Mouse (Mus musculus): ENCODE measurements around the gene Zdhhc16. TPM values are rescaled to one million over a fixed set of nuclear protein-coding genes. Genes with fewer than 3 reads are reported as not detected.
"Not testable (repeated sequence)": the region's sequence is repeated elsewhere in the genome, so short reads cannot be mapped to it uniquely, and the experiment has no call there.

Zdhhc16 gene
- polyA plus RNA-seq, 1 experiment from 2014 or later, result 79.2 TPM

- ATAC-seq (ENCODE audit: low FRiP score, low read depth), result no peak
- Histone ChIP-seq H3K4me3 (no peak overlapping the region), H3K36me3 (no peaks in the 10 kb centered on the region), H3K27me3 (replicated peaks) (no peaks in the 10 kb centered on the region), H3K4me2 (replicated peaks) (no peak overlapping the region), H3K27ac (no peak overlapping the region), H3K9ac (no peak overlapping the region), H3K4me1 (no peaks in the 10 kb centered on the region), H3K9me3 (no peaks in the 10 kb centered on the region)
- WGBS, result 72% methylated on average over 6 of the region's 6 CpGs
Measured at GRCm38 (mm10) chr19:41906311-41907078, 26.8 kb upstream of the Zdhhc16 start.

DNA sequence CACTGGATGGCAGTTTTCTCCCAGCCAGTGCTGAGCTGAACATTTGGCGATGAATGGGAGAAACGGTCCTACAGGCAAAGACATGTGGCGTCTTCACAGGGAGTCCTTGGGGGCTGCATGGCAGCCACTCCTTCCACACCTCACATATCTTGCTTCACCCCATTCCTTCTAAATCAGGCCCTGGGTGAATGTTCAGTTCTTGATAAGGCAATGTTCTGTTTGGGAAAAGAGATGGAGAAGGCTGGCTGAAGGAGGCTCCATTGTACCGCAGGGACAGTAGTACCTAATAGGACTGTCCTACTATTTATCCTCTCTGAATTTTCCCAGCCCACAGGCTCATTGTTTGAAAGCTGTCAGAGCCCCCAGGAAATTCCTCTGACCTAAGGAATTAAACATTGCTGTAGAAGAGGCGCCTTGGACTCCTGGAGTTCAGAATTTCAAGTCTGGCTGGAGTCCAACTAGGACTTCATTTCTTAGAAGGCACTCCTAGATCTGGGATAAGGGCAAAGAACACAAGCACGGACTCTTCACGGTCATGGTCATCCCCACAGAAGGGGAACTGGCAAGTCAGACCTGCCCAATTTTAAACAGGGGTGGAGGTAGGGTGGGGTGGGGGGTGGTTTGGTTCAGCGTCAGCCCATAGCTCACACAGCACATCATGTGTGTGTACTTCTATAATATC lies 26.1 kb upstream of the Zdhhc16 start:
- H3K27me3 ChIP-seq (replicated peaks), result no peaks in the 10 kb centered on the region
- WGBS, result 64% methylated on average over 8 of the region's 8 CpGs
- no peak overlapping the region for H3K9ac ChIP-seq
- no peaks in the 10 kb centered on the region for H3K4me1 ChIP-seq
- H3K4me2 ChIP-seq (replicated peaks), result no peak overlapping the region
- no peak for ATAC-seq (ENCODE audit: low FRiP score, low read depth)
- H3K27ac ChIP-seq, result no peak overlapping the region
- H3K4me3 ChIP-seq, result no peak overlapping the region
- no peaks in the 10 kb centered on the region for H3K9me3 ChIP-seq
- H3K36me3 ChIP-seq, result no peaks in the 10 kb centered on the region

DNA sequence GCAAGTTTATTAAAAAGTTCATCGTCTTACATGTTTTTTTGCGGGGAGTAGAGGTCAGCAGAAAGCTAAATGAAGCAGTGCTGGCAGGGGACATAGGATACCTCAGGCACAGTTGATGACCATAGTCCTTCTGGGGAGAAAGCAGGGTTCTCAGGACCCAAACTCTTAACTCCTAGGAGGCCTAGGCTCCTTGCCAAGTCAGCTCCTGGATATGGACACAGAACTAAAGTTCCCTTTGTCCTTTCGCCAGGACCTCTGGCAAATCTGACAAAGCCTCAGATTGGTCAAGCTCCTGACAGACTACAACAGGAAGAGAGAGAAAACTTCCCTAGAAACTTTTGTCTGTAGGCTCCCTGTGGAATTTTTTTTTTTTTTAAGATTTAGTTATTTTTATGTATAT lies 24.5 kb upstream of the Zdhhc16 start:
- Histone ChIP-seq H3K36me3 (no peaks in the 10 kb centered on the region), H3K9ac (no peak overlapping the region), H3K4me2 (replicated peaks) (no peak overlapping the region), H3K4me3 (no peak overlapping the region), H3K9me3 (no peaks in the 10 kb centered on the region), H3K4me1 (peaks cover 12% of the 10 kb centered on the region), H3K27me3 (replicated peaks) (no peaks in the 10 kb centered on the region), H3K27ac (no peak overlapping the region)
- 88% methylated on average over 3 of the region's 3 CpGs for WGBS
- no peak for ATAC-seq (ENCODE audit: low FRiP score, low read depth)

- ATAC-seq (ENCODE audit: low FRiP score, low read depth), result no peak
- Histone ChIP-seq H3K4me2 (replicated peaks) (no peak overlapping the region), H3K27me3 (replicated peaks) (no peaks in the 10 kb centered on the region), H3K27ac (no peak overlapping the region), H3K4me3 (no peak overlapping the region), H3K9ac (no peak overlapping the region), H3K4me1 (peaks cover 18% of the 10 kb centered on the region), H3K36me3 (no peaks in the 10 kb centered on the region), H3K9me3 (no peaks in the 10 kb centered on the region)
- WGBS, result over 99% methylated on average over 2 of the region's 2 CpGs
Measured at GRCm38 (mm10) chr19:41910396-41910795, 22.9 kb upstream of the Zdhhc16 start.

DNA sequence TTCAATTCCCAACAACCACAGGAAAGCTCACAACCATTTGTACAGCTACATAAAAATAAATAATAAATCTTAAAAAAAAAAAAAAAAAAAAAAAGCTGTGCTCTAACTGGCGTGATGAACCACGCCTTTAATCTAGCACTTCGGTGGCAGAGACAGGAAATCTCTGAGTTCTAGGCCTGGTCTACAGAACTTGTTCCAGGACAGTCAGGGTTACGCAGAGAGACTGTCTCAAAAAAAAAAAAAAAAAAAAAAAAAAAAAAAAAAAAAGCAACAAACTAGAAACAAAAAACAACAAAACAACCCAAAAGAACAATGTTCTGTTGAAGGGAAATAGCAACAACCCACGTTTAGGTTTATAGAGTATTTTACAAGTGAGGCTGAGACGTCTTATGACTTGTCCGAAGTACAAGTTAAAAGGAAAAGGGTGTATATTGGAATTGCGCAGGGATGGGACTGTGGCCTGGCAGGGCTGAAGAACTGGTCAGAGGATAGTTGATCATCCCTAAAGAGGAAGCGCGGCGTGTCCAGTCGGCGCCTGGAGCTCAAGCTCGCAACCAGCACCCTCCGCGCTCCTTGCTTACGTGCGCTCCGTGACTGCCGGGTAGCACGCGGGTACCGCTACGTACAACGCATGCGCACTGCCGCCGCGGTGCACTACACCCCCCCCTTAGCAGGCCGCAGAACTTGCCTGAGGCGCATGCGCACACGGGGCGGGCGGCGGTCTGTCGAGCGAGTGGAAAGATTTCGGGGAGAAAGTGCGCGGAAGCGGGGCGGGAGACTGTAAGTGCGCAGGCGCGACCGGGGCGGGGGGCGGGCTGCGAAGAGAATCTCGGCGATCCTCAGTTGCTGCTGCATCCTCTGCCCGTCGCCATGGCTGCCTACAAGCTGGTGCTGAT lies 21.9 kb upstream of the Zdhhc16 start, which contains the start of gene Pgam1:
Gene Pgam1 (plus strand): TSS at position 746 of the 896 bp plus-strand sequence.
- no peaks in the 10 kb centered on the region for H3K27me3 ChIP-seq (replicated peaks)
- H3K27ac ChIP-seq, result peak within 1 kb of the TSS; percentile 59
- peak within 1 kb of the TSS; percentile 86 for H3K9ac ChIP-seq
- peak; percentile 93 for ATAC-seq (ENCODE audit: low FRiP score, low read depth)
- H3K4me2 ChIP-seq (replicated peaks), result peak within 1 kb of the TSS; percentile 68
- H3K4me3 ChIP-seq, result peak within 1 kb of the TSS; percentile 88
- H3K36me3 ChIP-seq, result peaks cover 8% of the 10 kb centered on the region
- H3K4me1 ChIP-seq, result peaks cover 18% of the 10 kb centered on the region
- WGBS, result 6% methylated on average over 54 of the region's 54 CpGs
- no peaks in the 10 kb centered on the region for H3K9me3 ChIP-seq

GRCm38 (mm10) chr19:41912121-41913080 lies 20.9 kb upstream of the Zdhhc16 start:
- under 1% methylated on average over 53 of the region's 53 CpGs for WGBS
- no peaks in the 10 kb centered on the region for H3K27me3 ChIP-seq (replicated peaks)
- H3K9ac ChIP-seq, result peak overlapping the region; percentile 86
- peak; percentile 78 for ATAC-seq (ENCODE audit: low FRiP score, low read depth)
- H3K4me1 ChIP-seq, result peaks cover 18% of the 10 kb centered on the region
- H3K27ac ChIP-seq, result peak overlapping the region; percentile 59; the same call in 1 of the 2 replicates
- H3K36me3 ChIP-seq, result peaks cover 18% of the 10 kb centered on the region
- H3K4me3 ChIP-seq, result peak overlapping the region; percentile 88
- H3K4me2 ChIP-seq (replicated peaks), result peak overlapping the region; percentile 68
- no peaks in the 10 kb centered on the region for H3K9me3 ChIP-seq

GRCm38 (mm10) chr19:41913774-41914591 lies 19.3 kb upstream of the Zdhhc16 start:
- WGBS, result 51% methylated on average over 6 of the region's 6 CpGs
- Histone ChIP-seq H3K9me3 (no peaks in the 10 kb centered on the region), H3K4me3 (peak overlapping the region; percentile 88), H3K36me3 (peaks cover 24% of the 10 kb centered on the region), H3K27me3 (replicated peaks) (no peaks in the 10 kb centered on the region), H3K9ac (peak overlapping the region; percentile 86), H3K4me2 (replicated peaks) (peak overlapping the region; percentile 68), H3K27ac (no peak overlapping the region), H3K4me1 (peaks cover 18% of the 10 kb centered on the region)
- ATAC-seq (ENCODE audit: low FRiP score, low read depth), result no peak

DNA sequence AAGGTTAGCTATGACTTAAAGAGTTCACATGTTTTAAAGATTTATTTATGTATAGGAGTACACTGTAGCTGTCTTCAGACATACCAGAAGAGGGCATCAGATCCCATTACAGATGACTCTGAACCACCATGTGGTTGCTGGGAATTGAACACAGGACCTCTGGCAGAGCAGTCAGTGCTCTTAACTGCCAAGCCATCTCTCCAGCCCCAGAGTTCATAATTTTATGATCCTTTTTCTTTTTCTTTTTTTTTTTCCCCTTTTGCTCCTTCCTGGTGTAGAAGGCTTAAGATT lies 18.7 kb upstream of the Zdhhc16 start:
- ATAC-seq (ENCODE audit: low FRiP score, low read depth); H3K27me3 ChIP-seq (replicated peaks); H3K4me3 ChIP-seq; H3K27ac ChIP-seq; H3K9me3 ChIP-seq; H3K9ac ChIP-seq: not testable (repeated sequence)
- Histone ChIP-seq H3K4me2 (replicated peaks) (peak overlapping the region; percentile 68; the same call in 1 of the 2 replicates), H3K36me3 (peaks cover 30% of the 10 kb centered on the region), H3K4me1 (peaks cover 18% of the 10 kb centered on the region)

DNA sequence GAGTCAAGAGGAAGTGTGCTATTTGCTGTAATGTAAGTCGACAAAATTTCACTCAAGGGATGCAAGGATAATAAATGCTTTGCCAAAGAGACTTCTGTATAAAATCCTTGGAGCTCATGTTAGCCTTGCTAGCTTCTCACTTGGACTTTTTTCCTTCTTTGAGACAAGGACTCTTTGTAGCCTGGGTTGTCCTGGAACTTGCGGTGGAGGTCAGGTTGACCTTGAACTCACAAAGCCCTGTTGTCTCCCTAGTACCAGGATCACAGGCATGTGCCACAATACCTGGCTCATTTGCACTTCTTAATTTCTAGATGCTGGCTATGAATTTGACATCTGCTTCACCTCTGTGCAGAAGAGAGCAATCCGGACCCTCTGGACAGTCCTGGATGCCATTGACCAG lies 18.0 kb upstream of the Zdhhc16 start:
- H3K4me2 ChIP-seq (replicated peaks), result no peak overlapping the region
- H3K9me3 ChIP-seq, result no peaks in the 10 kb centered on the region
- H3K4me3 ChIP-seq, result no peak overlapping the region
- peaks cover 36% of the 10 kb centered on the region for H3K36me3 ChIP-seq
- H3K9ac ChIP-seq, result no peak overlapping the region
- H3K27ac ChIP-seq, result no peak overlapping the region
- H3K4me1 ChIP-seq, result peaks cover 18% of the 10 kb centered on the region
- WGBS, result 93% methylated on average over 3 of the region's 3 CpGs
- H3K27me3 ChIP-seq (replicated peaks), result no peaks in the 10 kb centered on the region
- ATAC-seq (ENCODE audit: low FRiP score, low read depth), result no peak

GRCm38 (mm10) chr19:41916853-41917252 lies 16.4 kb upstream of the Zdhhc16 start:
- Histone ChIP-seq H3K4me2 (replicated peaks) (no peak overlapping the region), H3K4me1 (peaks cover 18% of the 10 kb centered on the region), H3K36me3 (peaks cover 41% of the 10 kb centered on the region), H3K9ac (no peak overlapping the region), H3K27ac (no peak overlapping the region), H3K27me3 (replicated peaks) (no peaks in the 10 kb centered on the region), H3K9me3 (no peaks in the 10 kb centered on the region), H3K4me3 (no peak overlapping the region)
- 91% methylated on average over 4 of the region's 4 CpGs for WGBS
- ATAC-seq (ENCODE audit: low FRiP score, low read depth), result no peak

- WGBS, result 80% methylated on average over 4 of the region's 4 CpGs
- ATAC-seq (ENCODE audit: low FRiP score, low read depth), result no peak
- H3K27ac ChIP-seq, result no peak overlapping the region
- peaks cover 60% of the 10 kb centered on the region for H3K36me3 ChIP-seq
- H3K9ac ChIP-seq, result no peak overlapping the region
- no peaks in the 10 kb centered on the region for H3K27me3 ChIP-seq (replicated peaks)
- H3K4me3 ChIP-seq, result no peak overlapping the region
- H3K4me2 ChIP-seq (replicated peaks), result no peak overlapping the region
- no peaks in the 10 kb centered on the region for H3K9me3 ChIP-seq
- H3K4me1 ChIP-seq, result no peaks in the 10 kb centered on the region
Measured at GRCm38 (mm10) chr19:41919471-41919870, 13.8 kb upstream of the Zdhhc16 start.

Data from neural tube, embryonic 12.5 days (tissue).